Mouse (Mus musculus) R1 (cell line): ENCODE data around the gene Tbce.

Experiments
- DNase-seq: peaks from one replicate; pipeline ENCODE4 v3.0.0-alpha.2; 2018; ENCODE audit warnings: low read depth, low spot score

Gene Tbce

DNA sequence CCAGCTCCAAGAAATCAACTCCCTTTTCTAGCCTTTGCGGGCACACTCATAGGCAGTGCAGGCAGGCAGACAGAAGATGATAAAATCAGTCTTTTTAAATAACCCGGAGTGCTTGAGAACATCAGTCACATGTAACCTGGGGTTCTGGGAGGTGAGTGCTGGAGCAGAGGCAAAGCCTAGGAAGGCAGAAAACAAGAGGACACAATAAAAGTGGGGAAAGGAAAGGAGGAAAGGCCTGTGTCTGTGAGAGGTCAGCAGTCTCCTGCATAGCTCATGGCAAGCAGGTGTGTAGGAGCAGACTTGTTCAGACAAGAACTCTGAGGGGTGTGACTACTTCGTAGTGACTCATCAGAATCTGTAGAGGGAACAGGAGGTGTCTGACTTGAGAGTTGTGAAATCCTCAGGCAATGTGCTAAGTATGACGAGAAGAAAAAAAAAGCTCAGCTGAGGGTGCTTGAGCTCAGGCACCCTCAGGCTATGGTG, 70.8 kb downstream of the Tbce start:
- DNase-seq = peak; percentile 85

DNA sequence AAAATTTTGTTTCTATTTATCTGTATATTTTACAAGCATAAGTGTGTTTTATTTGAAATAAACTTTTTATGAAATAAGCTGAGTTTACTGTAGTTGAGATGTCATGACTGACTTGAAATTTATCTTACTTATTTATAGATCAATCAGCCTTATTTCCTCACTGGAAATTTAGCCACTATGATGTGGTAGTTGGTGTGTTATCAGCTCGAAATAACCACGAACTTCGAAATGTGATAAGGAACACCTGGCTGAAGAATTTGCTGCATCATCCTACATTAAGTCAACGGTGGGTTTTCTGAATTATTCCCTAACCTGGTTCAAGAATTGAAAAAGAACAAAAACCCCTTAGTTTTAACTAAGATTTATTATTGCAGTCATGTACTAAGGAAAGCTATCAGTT, 73.3 kb downstream of the Tbce start:
- DNase-seq = no peak

- DNase-seq = peak; percentile 52
Observed at GRCm38 (mm10) chr13:13965388-13965964, 74.0 kb downstream of the Tbce start.

- DNase-seq = no peak
Observed at GRCm38 (mm10) chr13:13961046-13961445, 78.4 kb downstream of the Tbce start.

DNA sequence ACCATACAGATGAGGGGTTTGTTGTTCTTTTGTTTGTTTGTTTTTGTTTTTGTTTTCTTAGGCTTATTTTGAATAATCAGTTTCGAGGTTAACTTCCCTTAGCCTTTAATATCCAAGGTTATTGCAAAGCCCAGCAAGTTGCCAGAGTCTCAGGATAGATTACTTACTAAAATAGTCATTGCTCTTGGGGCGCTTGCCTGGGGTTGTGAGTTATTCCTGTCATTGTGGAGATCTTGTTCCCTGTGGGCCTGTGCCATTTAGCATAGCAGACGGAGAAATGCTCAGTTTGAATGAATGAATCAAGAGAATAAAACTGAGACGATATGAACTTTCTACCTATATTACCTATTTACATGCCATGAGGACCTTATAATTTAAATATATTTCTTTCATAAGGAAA, 79.2 kb downstream of the Tbce start:
- no peak for DNase-seq

GRCm38 (mm10) chr13:13956686-13957085, 82.8 kb downstream of the Tbce start:
- DNase-seq = no peak

DNA sequence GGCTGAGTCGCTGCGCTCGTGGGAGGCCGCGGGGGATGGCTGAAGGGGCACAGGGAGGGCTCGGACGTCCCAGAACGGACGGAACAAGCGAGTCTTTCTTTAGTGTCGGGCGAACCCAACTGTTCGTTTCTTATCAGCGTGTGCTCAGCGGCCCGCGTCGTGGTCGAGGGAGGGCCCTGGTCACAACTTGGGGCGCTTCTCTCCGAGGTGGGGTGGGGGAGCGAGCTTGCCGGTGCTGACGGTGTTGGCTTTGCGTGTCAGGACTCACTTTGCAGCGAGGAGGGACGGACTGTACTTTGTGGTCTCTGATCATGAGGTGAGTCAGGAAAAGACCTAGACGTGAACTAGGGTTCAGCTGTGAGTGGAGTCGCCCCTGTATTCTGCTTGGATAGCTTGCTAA, 84.5 kb downstream of the Tbce start:
- no peak for DNase-seq

GRCm38 (mm10) chr13:13953874-13954832, 85.3 kb downstream of the Tbce start, which contains the start of gene B3galnt2:
TSS of gene B3galnt2 (plus strand) at chr13:13954469.
- peak; percentile 100 for DNase-seq
